Mouse (Mus musculus) A20 (cell line): Measurements from ENCODE around the gene Micu1.

ENCODE experiments used
- DNase-seq: peaks from one replicate; pipeline ENCODE4 v3.0.0-alpha.2; 2011; ENCODE audit warnings: low read depth, low spot score

The Micu1 gene

GRCm38 (mm10) chr10:59809991-59810574, 107.8 kb downstream of the Micu1 start:
- no peak for DNase-seq

DNA sequence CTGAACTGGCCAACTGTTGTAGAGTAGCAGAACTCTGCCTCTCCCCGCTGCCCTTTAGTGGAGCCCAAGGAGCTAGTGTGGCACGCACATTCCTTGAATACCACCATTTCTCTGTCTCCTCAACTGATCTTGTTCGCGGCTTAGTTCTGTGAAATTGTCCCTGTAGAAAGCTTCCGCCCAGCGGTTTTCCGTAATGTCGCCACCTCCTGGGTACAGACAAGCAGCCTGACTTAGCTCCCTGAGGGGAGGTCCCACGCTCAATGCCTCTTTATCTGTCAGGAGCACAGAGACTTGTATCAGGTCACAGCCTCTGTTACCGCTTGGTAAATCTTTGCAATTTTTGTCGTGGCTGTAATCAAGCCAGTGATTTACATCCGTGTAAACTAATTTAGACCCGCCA, 110.7 kb downstream of the Micu1 start:
- DNase-seq = no peak

GRCm38 (mm10) chr10:59813759-59814158, 111.5 kb downstream of the Micu1 start:
- DNase-seq = no peak

GRCm38 (mm10) chr10:59814505-59815155, 112.4 kb downstream of the Micu1 start:
- DNase-seq = peak; percentile 81

DNA sequence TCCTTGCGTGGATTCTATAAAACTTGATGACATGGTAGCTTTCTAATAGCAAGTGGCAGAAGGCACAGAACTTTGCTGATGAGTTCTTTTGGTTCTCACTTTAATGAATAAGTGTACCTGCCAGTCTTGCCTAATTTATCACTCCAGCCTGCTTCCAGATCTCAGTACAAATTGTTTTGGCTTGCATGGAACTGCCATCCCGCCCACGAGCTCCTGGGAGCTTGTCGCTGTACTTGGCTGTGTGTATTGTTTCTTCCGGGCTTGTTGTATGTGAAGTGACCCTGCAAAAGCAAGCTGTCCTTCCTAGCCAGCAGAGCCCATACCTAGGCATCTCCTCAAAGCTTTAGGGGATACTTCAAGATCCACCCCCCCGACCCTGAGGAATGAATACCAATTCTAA, 114.3 kb downstream of the Micu1 start:
- DNase-seq = no peak

- peak; percentile 41 for DNase-seq
Measured at GRCm38 (mm10) chr10:59817528-59817927, 115.3 kb downstream of the Micu1 start.

DNA sequence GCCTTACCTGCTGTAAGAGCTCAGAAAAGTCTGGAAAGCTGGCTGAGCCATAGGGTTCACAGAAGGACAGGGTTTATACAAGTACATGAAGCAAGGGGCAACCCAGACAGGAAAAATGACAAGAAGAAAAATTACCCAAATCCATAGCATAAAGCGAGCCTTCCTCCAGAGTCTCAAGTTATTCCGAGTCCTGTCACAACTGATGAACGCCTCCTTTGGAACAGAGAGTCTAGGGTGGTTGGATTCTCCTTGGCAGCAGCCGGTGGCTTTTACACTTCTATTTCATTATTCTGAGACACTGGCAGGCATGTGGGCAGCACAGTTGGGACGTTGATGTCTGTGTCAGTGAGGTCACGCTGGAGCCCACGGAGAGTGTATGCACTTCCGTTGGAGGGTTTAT, 115.7 kb downstream of the Micu1 start:
- no peak for DNase-seq

DNA sequence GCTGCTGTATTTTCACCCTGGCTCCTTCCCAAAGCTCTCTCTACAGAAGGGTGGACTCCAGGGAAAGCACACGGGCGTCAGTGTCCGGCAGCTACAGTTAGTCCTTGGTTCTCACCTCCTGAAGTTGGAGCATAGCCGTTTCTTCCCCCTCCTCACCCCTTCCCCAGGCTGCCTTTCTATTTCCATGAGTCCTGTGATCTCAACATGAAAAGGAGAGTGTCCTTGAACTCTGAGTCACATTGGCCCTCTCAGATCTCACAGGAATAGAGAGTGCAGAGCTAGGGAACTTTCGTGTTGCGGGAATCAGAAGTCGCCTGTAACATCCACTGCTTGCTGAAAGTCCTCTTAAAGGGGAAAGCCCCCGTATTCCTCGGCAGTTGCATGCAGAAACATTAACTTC, 116.9 kb downstream of the Micu1 start:
- no peak for DNase-seq

DNA sequence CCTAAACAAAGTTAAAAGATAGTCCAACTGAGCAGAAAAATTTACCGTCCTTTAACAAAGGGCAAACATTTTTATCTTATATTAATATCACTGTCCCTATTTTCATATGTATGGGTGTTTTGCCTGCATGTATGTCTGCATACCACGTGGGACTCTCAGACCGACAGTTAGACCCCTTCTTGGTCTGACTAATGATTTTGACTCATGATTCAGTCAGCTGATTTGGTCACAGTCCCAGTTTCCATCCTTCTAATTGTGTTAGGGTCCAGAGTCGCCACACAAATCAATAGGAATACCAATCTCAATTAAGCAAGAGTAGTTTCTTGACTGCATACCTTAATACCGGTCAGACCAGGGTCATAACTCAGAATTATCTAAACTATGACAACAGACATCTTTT, 118.6 kb downstream of the Micu1 start:
- no peak for DNase-seq

DNA sequence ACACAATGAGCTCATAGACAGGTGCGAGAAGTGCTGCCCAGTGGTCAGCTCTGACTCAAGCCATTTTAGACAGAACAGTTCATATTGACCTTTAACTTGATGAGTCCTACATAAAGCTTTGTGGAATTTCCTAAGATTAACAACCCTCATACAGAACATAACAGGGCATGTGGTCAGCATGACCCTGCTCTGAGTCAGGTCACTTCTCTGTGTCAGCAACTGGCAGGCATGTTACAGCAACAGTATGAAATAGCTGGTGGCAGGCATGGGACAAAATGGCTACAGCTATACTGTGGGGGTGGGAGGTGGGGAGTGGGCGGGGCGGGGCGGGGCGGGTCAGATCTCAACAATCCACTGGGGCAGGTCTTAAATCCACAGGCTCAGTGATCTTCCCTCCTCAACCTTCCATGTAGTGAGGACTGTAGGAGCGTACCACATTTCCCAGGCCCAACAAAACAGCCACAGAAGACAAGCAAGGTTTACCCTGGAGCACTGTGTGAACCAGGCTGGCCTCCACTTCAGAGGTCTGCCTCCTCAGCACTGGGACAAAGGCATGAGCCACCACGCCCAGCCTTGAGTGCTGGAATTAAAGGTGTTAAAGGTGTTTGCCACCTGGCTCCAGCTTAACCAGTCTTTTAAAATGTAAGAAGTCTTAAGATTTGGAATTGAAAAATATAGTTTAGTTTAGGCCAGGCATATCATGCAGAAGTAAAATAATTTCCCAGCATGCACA, 119.2 kb downstream of the Micu1 start:
- no peak for DNase-seq

GRCm38 (mm10) chr10:59822857-59823256, 120.6 kb downstream of the Micu1 start:
- no peak for DNase-seq

DNA sequence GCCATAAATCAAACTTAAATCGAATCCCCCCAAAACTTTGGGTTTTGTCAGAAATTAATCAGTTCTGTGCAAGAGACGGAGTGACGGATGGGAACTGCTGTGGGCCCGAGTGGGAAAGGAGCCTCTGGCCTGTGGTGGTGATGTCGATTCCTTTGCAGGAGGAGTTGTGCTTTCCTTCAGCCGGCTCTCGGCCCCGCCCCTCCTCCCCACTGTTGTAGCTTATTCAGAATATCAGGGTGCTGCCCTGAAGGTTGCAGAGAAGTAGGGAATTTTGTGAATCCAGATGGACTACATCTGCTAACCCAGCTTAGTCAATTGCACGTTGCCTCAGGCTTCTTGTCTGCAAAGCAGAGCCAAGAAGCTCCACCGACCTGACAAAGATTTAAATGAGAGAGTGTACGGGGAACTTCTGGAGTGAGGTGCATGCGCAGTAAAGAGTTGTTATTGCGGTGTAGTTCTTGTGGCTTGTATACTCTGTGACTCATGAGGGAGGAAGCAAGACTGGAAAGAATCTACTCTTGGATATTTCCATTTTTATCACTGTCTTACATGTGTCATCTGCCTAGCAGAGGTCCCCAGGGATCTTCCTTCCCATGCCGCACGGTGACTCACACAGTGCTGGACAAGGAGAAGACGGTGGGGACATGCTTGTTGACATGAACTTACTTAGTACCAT, 123.0 kb downstream of the Micu1 start:
- DNase-seq = no peak

GRCm38 (mm10) chr10:59829886-59830285, 127.6 kb downstream of the Micu1 start:
- DNase-seq = no peak

GRCm38 (mm10) chr10:59831950-59832349, 129.7 kb downstream of the Micu1 start:
- DNase-seq = no peak

DNA sequence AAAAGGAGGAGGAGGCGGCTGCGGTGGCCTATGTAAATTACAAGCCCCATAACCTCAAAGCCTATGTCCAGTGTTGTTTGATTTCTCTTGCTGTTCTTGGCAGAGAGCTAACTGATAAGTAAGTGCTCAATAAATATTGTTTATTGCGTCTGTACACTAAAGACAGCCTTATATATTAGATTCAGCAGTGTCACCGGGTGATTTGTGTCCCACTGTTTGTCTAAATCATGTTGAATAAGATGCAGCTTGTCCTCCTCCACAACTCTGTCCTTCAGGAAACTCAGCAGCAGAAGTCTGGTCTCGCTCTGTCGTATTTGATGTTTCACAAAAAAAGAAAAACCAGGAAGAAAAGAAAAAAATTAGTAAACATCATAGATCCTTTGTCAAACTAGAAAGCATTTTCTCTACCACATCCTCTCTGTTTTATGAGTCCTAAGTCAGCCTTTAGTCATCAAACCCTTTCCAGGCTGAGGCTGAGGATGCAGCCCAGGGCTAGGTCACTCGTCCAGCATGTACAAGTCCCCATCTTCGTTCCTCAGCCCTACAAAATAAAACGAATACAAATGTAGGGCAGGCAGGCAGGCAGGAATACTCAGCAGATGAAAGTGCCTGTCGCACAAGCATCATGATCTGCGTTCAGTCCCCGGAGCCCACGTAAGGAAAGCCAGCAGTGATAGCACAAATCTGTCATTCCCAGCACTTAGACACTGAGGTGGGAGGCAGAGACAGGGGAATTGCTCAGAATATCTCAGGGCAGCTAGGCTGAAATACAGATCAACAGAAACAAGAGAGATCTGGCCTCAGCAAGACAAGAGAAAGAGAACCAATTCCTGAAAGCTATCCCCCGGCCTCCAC, 133.3 kb downstream of the Micu1 start:
- no peak for DNase-seq

GRCm38 (mm10) chr10:59837490-59837889, 135.2 kb downstream of the Micu1 start:
- DNase-seq = no peak

GRCm38 (mm10) chr10:59841434-59841833, 139.2 kb downstream of the Micu1 start:
- DNase-seq = no peak

DNA sequence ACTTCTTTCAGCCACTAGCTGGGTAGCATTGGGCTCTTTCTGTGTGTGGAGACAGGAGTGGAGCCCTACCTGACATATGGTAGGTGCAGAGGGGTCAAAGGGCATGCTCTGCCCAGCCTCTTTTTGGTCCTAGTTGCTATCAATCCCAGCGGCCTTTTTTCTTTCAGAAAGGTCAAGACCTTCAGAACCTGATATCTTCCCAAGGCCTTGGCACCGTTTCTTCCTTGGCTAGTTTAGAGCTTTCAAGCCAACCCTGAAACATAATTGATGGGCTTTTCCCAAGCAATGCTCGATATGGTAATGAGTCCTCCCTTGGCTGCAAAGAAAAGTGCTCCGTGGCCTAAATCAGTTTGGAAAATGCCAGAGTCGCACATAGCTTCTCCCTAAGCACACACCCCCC, 140.8 kb downstream of the Micu1 start:
- DNase-seq = no peak

DNA sequence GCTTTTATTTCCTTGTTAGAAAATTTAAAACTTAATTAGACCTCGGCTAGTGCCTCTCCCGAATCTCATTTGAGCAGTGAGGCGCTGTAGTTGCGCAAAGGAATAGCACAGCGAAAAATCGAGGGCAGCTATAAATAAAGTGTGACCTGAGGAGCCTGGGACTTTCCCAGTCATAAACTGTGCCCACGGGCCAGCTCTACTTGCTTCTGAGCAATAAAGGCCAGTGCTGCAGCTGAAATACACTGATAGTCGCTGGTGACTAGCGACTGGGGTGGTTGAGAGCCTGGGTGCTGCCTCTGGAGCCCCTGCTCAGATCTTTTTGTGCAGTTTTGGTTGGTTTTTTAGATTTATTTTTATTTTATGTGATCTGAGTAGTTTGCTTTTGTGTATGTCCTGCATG, 142.4 kb downstream of the Micu1 start:
- DNase-seq = no peak

- peak; percentile 17 for DNase-seq
Measured at GRCm38 (mm10) chr10:59846416-59846815, 144.1 kb downstream of the Micu1 start.

DNA sequence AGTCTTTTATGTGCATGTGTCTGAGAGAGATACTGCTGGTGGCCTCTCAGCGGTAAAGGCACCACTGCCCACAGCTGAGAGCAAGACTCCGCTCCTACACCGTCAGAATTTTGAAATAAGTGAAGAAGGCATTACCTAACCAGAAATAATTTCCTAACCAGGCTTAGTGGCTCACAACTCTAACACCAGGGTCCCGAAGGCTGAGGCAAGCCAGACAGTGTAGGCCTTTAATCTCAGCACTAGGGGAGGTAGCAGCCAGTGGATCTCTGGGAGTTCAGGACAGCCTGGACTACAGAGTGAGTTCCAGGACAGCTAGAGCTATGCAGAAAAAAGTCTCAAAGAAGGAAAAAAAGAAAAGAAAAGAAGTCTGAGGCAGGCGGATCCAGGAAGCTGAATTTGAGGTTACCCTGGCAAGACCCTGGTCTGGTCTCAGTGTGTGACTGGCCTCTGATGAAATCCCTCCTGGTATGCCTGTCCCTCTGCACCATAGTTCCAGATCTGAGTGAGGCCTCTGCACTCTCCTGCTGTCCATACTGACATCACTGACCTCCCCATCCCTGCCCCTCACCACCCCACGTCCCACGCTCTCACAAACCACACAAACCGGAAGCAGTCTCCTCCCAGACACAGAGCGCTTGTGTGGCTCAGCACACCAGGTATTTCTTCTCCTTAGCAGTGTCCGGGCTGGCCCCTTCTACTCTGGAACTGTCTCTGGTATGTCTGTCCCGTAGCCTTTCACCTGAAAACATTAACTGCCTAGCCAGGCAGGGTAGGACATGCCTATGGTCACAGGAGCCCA, 146.0 kb downstream of the Micu1 start:
- DNase-seq = no peak
